Mouse (Mus musculus) liver, postnatal 0 days (tissue): ENCODE data around the gene Gpr84. TPM values are rescaled to one million over a fixed set of nuclear protein-coding genes. Genes with fewer than 3 reads are reported as not detected.

Experiments
- ATAC-seq: fragments of 200-750 bp; cut with Nextera tagmentation; 2 replicates; pipeline ENCODE4 v1.8.0; 2017; ENCODE audit warnings: mild to moderate bottlenecking, moderate library complexity
- DNase-seq: peaks from one replicate; pipeline ENCODE4 v3.0.0-alpha.2; 2016
- H3K27ac ChIP-seq: fragments of 300-500 bp; sonication (generic); 2 replicates; pipeline ENCODE4 v1.5.1; 2014; ENCODE audit warnings: antibody characterized with exemption, moderate library complexity, mild to moderate bottlenecking, low read depth
- H3K27me3 ChIP-seq: fragments of 300-500 bp; sonication (generic); 2 replicates; pipeline ENCODE4 v1.6.1; 2014; ENCODE audit warnings: low read length, control low read depth, mixed read lengths; ENCODE audit not compliant: insufficient read depth
- H3K36me3 ChIP-seq: fragments of 300-500 bp; sonication (generic); replicated peaks from 2 replicates; pipeline ENCODE4 v1.6.1; 2014; ENCODE audit warnings: mild to moderate bottlenecking, control low read depth, low read length, moderate library complexity, mixed read lengths; ENCODE audit not compliant: insufficient read depth
- H3K4me1 ChIP-seq: fragments of 300-500 bp; sonication (generic); 2 replicates; pipeline ENCODE4 v1.6.1; 2014; ENCODE audit warnings: antibody characterized with exemption, mild to moderate bottlenecking, control low read depth; ENCODE audit not compliant: insufficient read depth
- H3K4me2 ChIP-seq: fragments of 300-500 bp; sonication (generic); 2 replicates; pipeline ENCODE4 v1.6.1; 2014; ENCODE audit warnings: low read depth, mild to moderate bottlenecking, low read length, moderate library complexity, mixed read lengths
- H3K4me3 ChIP-seq: fragments of 300-500 bp; sonication (generic); 2 replicates; pipeline ENCODE4 v1.5.1; 2014; ENCODE audit warnings: low read depth, low read length
- H3K9ac ChIP-seq: fragments of 300-500 bp; sonication (generic); replicated peaks from 2 replicates; pipeline ENCODE4 v1.6.1; 2014; ENCODE audit warnings: mild to moderate bottlenecking, moderate library complexity
- H3K9me3 ChIP-seq: fragments of 300-500 bp; sonication (generic); 2 replicates; pipeline ENCODE4 v1.6.1; 2016; ENCODE audit warnings: mild to moderate bottlenecking, control low read depth, low read length, mixed read lengths
- CTCF ChIP-seq: sonication (generic); IDR thresholded peaks from 2 replicates; pipeline ENCODE4 v1.5.1; 2016; ENCODE audit warnings: antibody characterized with exemption, low read depth
- EP300 ChIP-seq: IDR thresholded peaks from 2 replicates; pipeline ENCODE4 v1.6.1; 2016; ENCODE audit warnings: antibody characterized with exemption, low read depth, mild to moderate bottlenecking
- WGBS: fragments of 180-500 bp; shearing (Covaris S2); extraction: QIAGEN DNeasy Blood & Tissue Kit; methylation state at CpG from one replicate; pipeline ENCODE4 v1.1.7; 2014; ENCODE audit not compliant: insufficient replicate concordance; 5-methylcytosine and 5-hydroxymethylcytosine counted together
- polyA plus RNA-seq: library from polyadenylated mRNA; unstranded; fragments of >200 nt; fragmentation: Nextera tagmentation; extraction: Ambion mirVana; gene quantifications from 2 replicates; pipeline ENCODE4 v1.2.1, GENCODE M21; 2015

Gene Gpr84
- polyA plus RNA-seq, 1 experiment from 2014 or later: 1.8 TPM

DNA sequence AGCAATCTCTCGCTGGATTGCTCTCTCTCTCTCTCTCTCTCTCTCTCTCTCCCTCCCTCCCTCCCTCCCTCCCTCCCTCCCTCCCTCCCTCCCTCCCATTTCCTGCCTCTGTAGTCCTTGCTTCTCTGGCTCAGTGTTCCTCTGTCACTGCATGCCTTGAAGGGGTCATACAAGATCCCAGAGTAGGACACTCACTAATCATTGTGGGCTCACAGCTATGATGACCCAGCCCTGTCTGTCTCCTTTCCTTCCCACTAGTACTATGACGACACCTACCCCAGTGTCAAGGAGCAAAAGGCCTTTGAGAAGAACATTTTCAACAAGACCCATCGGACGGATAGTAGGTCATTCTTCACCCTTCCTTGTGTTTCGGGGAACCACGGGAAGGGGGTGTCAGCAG is 20.0 kb downstream of the Gpr84 start:
- DNase-seq (no peak), ATAC-seq (no peak)
- Histone ChIP-seq H3K4me3 (no peak overlapping the region), H3K4me1 (peaks cover 2% of the 10 kb centered on the region; the same call in 1 of the 2 replicates), H3K4me2 (no peak overlapping the region), H3K36me3 (peaks cover 54% of the 10 kb centered on the region), H3K27me3 (no peaks in the 10 kb centered on the region), H3K9me3 (no peaks in the 10 kb centered on the region), H3K27ac (no peak overlapping the region), H3K9ac (no peak overlapping the region)
- WGBS: 74% methylated on average over 6 of the region's 6 CpGs
- TF ChIP-seq CTCF (no peak), EP300 (no peak)

DNA sequence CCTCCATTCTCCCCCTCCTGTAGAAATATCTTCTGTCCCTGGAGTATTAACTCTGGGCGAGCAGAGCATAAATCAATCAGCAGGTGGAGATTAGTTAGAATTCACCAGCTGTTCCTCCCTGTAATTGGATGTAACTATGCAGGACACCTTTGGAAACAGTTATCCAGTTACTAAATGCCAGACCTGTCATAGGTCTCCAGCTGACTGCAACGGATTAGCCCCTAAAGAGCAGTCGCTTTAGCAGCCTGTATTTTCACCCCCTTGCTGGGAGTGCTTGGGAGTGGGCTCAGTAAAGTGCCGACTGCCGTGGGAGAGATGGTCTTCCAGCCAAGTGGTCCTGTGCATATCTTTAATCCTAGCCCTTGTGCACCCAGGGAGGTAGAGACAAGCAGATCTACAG is 20.8 kb downstream of the Gpr84 start:
- Histone ChIP-seq H3K4me2 (no peak overlapping the region), H3K4me1 (peaks cover 3% of the 10 kb centered on the region; the same call in 1 of the 2 replicates), H3K4me3 (no peak overlapping the region), H3K9ac (no peak overlapping the region; the same call in none of the 2 replicates), H3K27me3 (no peaks in the 10 kb centered on the region), H3K36me3 (peaks cover 51% of the 10 kb centered on the region), H3K9me3 (no peaks in the 10 kb centered on the region), H3K27ac (no peak overlapping the region)
- TF ChIP-seq EP300 (no peak), CTCF (no peak)
- DNase-seq: no peak
- WGBS: 88% methylated on average over 5 of the region's 5 CpGs
- no peak for ATAC-seq

DNA sequence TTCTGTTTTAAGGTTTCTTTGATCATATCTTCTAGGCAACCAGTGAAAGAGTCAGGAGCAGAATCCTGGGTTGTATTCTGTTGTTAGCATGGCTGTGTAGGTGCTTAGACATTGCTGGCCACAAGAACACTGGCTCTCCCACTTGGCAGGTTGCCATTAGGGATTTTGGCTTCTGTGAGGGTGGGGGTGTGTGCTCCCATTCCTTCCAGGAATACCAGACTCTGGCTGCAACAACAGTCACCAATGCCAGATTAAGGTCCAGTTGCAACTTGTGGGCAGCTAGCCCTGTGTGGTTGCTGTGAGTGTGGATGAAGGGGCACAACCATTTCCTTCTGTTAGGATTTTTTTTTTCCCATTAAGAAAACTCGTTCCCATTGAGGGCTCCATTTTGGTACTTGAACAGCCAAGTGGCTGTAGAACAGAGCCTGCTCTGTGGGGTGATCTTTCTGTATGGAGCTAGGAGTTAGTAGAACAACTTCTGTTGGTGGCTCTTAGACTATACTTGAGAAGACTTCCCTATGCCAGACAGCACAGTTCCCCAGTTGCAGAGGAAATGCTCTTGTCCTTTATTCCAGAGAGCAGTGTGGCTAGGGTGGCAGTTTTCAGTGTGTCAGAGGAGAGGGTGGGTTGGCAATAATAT is 24.5 kb downstream of the Gpr84 start:
- peak; percentile 17; the same call in 1 of the 2 replicates for ATAC-seq
- peak; percentile 50 for DNase-seq
- H3K4me2 ChIP-seq: no peak overlapping the region
- peaks cover 22% of the 10 kb centered on the region for H3K36me3 ChIP-seq
- H3K4me3 ChIP-seq: no peak overlapping the region
- H3K27ac ChIP-seq: no peak overlapping the region
- TF ChIP-seq EP300 (no peak), CTCF (no peak)
- H3K9ac ChIP-seq: no peak overlapping the region
- WGBS: 50% methylated on average over 1 of the region's 1 CpGs
- no peaks in the 10 kb centered on the region for H3K27me3 ChIP-seq
- peaks cover 10% of the 10 kb centered on the region for H3K4me1 ChIP-seq
- H3K9me3 ChIP-seq: no peaks in the 10 kb centered on the region

DNA sequence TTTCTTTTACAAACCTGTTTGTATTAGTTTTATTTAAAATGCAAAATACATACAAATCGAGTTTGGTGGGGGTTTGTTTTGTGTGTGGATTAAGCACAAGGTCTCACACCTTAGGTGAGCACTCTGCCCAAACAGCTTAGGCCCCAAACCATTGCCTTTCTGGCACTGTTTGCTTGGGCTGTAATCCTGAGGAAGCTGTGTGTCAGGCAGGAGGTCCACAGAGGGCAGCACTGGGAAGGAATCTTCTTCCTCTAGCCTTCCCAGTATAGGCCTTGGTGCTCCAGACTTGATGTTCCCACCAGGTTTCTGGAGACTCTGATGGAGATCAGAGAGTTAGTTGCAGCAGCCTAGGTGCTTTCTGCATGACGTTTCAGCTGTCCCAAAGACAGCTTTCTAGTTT is 25.8 kb downstream of the Gpr84 start:
- no peaks in the 10 kb centered on the region for H3K27me3 ChIP-seq
- no peak for ATAC-seq
- TF ChIP-seq CTCF (peak; percentile 25; the same call in 1 of the 2 replicates), EP300 (no peak)
- no peaks in the 10 kb centered on the region for H3K9me3 ChIP-seq
- H3K4me2 ChIP-seq: no peak overlapping the region
- no peak overlapping the region for H3K4me3 ChIP-seq
- H3K27ac ChIP-seq: no peak overlapping the region
- 39% methylated on average over 2 of the region's 2 CpGs for WGBS
- no peak overlapping the region for H3K9ac ChIP-seq
- peaks cover 20% of the 10 kb centered on the region for H3K4me1 ChIP-seq
- DNase-seq: no peak
- H3K36me3 ChIP-seq: peaks cover 11% of the 10 kb centered on the region

DNA sequence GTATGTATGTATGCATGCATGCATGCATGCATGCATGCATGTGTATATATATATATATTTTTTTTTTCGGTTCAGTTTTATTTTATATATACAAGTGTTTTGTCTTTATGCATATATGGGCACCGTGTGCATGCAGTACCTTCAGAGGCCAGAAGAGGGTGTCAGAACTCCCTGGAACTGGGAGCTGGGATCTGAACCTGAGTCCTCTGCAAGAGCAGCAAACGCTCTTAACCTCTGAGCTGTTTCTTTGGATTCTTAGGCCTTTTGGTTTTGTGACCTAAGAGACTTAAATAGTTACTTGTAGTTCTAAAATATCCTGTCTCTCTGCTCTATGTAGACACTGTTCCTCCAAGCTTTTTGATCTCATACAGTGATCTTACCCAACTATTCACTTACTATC is 26.3 kb downstream of the Gpr84 start:
- Histone ChIP-seq H3K9ac (no peak overlapping the region), H3K36me3 (peaks cover 7% of the 10 kb centered on the region), H3K4me1 (peaks cover 20% of the 10 kb centered on the region), H3K4me2 (no peak overlapping the region), H3K27me3 (no peaks in the 10 kb centered on the region), H3K4me3 (no peak overlapping the region), H3K27ac (no peak overlapping the region), H3K9me3 (no peaks in the 10 kb centered on the region)
- TF ChIP-seq EP300 (no peak), CTCF (peak; percentile 77)
- WGBS: 70% methylated on average over 3 of the region's 3 CpGs
- DNase-seq: peak; percentile 75
- ATAC-seq: no peak

DNA sequence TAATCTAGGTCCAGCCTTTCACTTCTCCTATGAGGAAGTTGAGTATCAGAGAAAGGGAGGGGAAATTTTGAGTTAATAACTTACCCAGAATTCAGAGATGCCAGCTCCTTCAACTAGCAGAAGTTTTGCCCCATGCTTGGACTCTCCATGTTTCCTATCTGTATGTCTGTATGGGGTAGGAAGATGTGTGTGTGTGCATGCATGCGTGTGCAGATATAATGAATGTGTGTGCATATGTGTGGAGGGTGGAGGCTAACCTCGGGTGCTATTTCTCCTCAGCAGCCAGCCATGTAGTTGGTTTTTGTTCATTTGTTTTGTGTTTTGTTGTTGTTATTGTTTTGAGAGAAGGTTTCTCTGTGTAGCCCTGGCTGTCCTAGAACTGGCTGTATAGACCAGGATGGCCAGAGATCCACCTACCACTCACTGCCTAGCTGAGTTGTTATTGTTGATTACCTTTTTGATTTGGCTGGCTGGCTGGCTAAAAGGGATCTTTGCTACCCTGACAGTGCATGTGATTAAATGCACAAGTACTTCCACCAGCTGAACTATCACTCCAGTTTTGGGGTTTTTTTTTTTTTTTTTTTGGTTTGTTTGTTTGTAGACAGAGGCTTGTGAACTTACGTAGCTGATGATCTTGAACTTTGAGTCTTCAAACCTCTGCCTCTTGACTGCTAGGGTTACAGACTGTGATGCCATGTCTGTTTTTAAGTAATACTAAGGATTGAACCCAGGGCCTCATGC is 28.8 kb downstream of the Gpr84 start:
- no peak overlapping the region for H3K9ac ChIP-seq
- DNase-seq: no peak
- ATAC-seq: no peak
- peaks cover 24% of the 10 kb centered on the region for H3K4me1 ChIP-seq
- H3K4me2 ChIP-seq: no peak overlapping the region
- no peaks in the 10 kb centered on the region for H3K27me3 ChIP-seq
- H3K36me3 ChIP-seq: peaks cover 5% of the 10 kb centered on the region; the same call in 1 of the 2 replicates
- no peak overlapping the region for H3K4me3 ChIP-seq
- WGBS: 69% methylated on average over 3 of the region's 3 CpGs
- TF ChIP-seq CTCF (no peak), EP300 (no peak)
- no peaks in the 10 kb centered on the region for H3K9me3 ChIP-seq
- peak overlapping the region; percentile 61 for H3K27ac ChIP-seq
